Mouse (Mus musculus) forelimb bud, embryonic 11.5 days (tissue): Measurements from ENCODE around the gene Asxl1.

Experiments used
- DNase-seq: peaks from one replicate; pipeline ENCODE4 v3.0.0-alpha.2; 2012; ENCODE audit warnings: low read depth, low spot score

Gene Asxl1

GRCm38 (mm10) chr2:153345454-153346220 is at the start of gene Asxl1:
Asxl1 (plus strand) TSS chr2:153345829.
- peak; percentile 99 for DNase-seq

- DNase-seq, result no peak
Observed at GRCm38 (mm10) chr2:153297771-153298170, 47.9 kb upstream of the Asxl1 start.

GRCm38 (mm10) chr2:153298460-153298859 is 47.2 kb upstream of the Asxl1 start:
- no peak for DNase-seq

- no peak for DNase-seq
Observed at GRCm38 (mm10) chr2:153298863-153299262, 46.8 kb upstream of the Asxl1 start.

- DNase-seq, result no peak
Observed at GRCm38 (mm10) chr2:153301123-153301522, 44.5 kb upstream of the Asxl1 start.

- DNase-seq, result no peak
Observed at GRCm38 (mm10) chr2:153305240-153305639, 40.4 kb upstream of the Asxl1 start.

GRCm38 (mm10) chr2:153308586-153308985 is 37.0 kb upstream of the Asxl1 start:
- no peak for DNase-seq

GRCm38 (mm10) chr2:153309106-153309505 is 36.5 kb upstream of the Asxl1 start:
- DNase-seq, result no peak

GRCm38 (mm10) chr2:153310228-153310627 is 35.4 kb upstream of the Asxl1 start:
- DNase-seq, result no peak

GRCm38 (mm10) chr2:153312884-153313283 is 32.7 kb upstream of the Asxl1 start:
- no peak for DNase-seq

GRCm38 (mm10) chr2:153318408-153318807 is 27.2 kb upstream of the Asxl1 start:
- DNase-seq, result no peak

- no peak for DNase-seq
Observed at GRCm38 (mm10) chr2:153319036-153319643, 26.5 kb upstream of the Asxl1 start.

- no peak for DNase-seq
Observed at GRCm38 (mm10) chr2:153325706-153326376, 19.8 kb upstream of the Asxl1 start.

GRCm38 (mm10) chr2:153332271-153332670 is 13.4 kb upstream of the Asxl1 start:
- no peak for DNase-seq

GRCm38 (mm10) chr2:153332981-153333380 is 12.6 kb upstream of the Asxl1 start:
- no peak for DNase-seq

GRCm38 (mm10) chr2:153333822-153334232 is 11.8 kb upstream of the Asxl1 start:
- no peak for DNase-seq

GRCm38 (mm10) chr2:153334281-153334680 is 11.3 kb upstream of the Asxl1 start:
- no peak for DNase-seq

GRCm38 (mm10) chr2:153336117-153336516 is 9.5 kb upstream of the Asxl1 start:
- DNase-seq, result no peak

GRCm38 (mm10) chr2:153338361-153339350 is 7.0 kb upstream of the Asxl1 start:
- DNase-seq, result no peak

- DNase-seq, result no peak
Observed at GRCm38 (mm10) chr2:153342166-153342565, 3.5 kb upstream of the Asxl1 start.

GRCm38 (mm10) chr2:153342602-153343001 is 3.0 kb upstream of the Asxl1 start:
- no peak for DNase-seq
